Mouse (Mus musculus): ENCODE measurements around the gene 4931428F04Rik.

DNA sequence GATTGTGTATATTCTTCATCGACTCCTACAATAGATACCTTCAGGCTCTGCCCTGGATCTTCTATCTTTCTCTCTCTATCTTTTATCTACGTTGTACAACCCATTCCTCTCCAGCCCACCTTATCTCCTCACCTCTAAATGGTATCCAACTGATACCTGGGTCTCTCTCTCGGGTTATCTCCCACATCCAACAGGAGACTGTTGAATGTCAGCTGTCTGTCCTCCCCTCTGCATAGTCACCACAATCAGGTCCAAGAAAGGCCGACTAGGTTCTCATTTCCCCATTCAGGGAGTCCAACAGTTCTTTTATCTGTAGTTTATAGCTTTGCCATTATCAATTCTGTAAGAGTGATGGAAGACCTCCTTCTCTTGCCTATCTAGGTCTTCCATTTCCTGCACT, 7.4 kb downstream of the 4931428F04Rik start:
- TF ChIP-seq CTCF (IDR thresholded peaks at IDR 0.05; ENCODE audit: low read depth) (no peak), EP300 (IDR thresholded peaks at IDR 0.05; ENCODE audit: low read depth) (no peak)

All from liver, postnatal 0 days (tissue).